Mouse (Mus musculus): ENCODE results near the gene Ak4. TPM values are rescaled to one million over a fixed set of nuclear protein-coding genes. Genes with fewer than 3 reads are reported as not detected.

Ak4 gene
- polyA plus RNA-seq, 1 experiment from 2014 or later: 10.1 TPM

GRCm38 (mm10) chr4:101426566-101426965, 7.5 kb downstream of the Ak4 start:
- ATAC-seq (ENCODE audit: insufficient number of reproducible peaks, insufficient read depth, low FRiP score, low read depth): no peak
- H3K27ac ChIP-seq (ENCODE audit: low read length): no peak overlapping the region
- no peaks in the 10 kb centered on the region for H3K4me1 ChIP-seq (ENCODE audit: control insufficient read depth, insufficient read depth, low read length)
- H3K4me3 ChIP-seq (ENCODE audit: low read depth, low read length): no peak overlapping the region
- no peak overlapping the region for H3K4me2 ChIP-seq (replicated peaks; ENCODE audit: low read depth, low read length)
- no peak overlapping the region for H3K9ac ChIP-seq (replicated peaks; ENCODE audit: low read depth, low read length)
- H3K27me3 ChIP-seq (ENCODE audit: control insufficient read depth, insufficient read depth, low read length): no peaks in the 10 kb centered on the region
- no peaks in the 10 kb centered on the region for H3K36me3 ChIP-seq (ENCODE audit: control insufficient read depth, insufficient read depth, low read length)
- 92% methylated on average over 6 of the region's 6 CpGs for WGBS
- H3K9me3 ChIP-seq (ENCODE audit: control insufficient read depth, low read depth, low read length): no peaks in the 10 kb centered on the region

- 83% methylated on average over 11 of the region's 11 CpGs for WGBS
- no peaks in the 10 kb centered on the region for H3K27me3 ChIP-seq (ENCODE audit: control insufficient read depth, insufficient read depth, low read length)
- no peak overlapping the region for H3K4me3 ChIP-seq (ENCODE audit: low read depth, low read length)
- no peak overlapping the region for H3K9ac ChIP-seq (replicated peaks; ENCODE audit: low read depth, low read length)
- no peaks in the 10 kb centered on the region for H3K9me3 ChIP-seq (ENCODE audit: control insufficient read depth, low read depth, low read length)
- no peak overlapping the region for H3K27ac ChIP-seq (ENCODE audit: low read length)
- ATAC-seq (ENCODE audit: insufficient number of reproducible peaks, insufficient read depth, low FRiP score, low read depth): no peak
- H3K4me1 ChIP-seq (ENCODE audit: control insufficient read depth, insufficient read depth, low read length): no peaks in the 10 kb centered on the region
- no peak overlapping the region for H3K4me2 ChIP-seq (replicated peaks; ENCODE audit: low read depth, low read length)
- no peaks in the 10 kb centered on the region for H3K36me3 ChIP-seq (ENCODE audit: control insufficient read depth, insufficient read depth, low read length)
Observed at GRCm38 (mm10) chr4:101427886-101428680, 9.0 kb downstream of the Ak4 start.

- no peak overlapping the region for H3K4me2 ChIP-seq (replicated peaks; ENCODE audit: low read depth, low read length)
- no peak for ATAC-seq (ENCODE audit: insufficient number of reproducible peaks, insufficient read depth, low FRiP score, low read depth)
- 66% methylated on average over 2 of the region's 2 CpGs for WGBS
Observed at GRCm38 (mm10) chr4:101429073-101429472, 10.0 kb downstream of the Ak4 start.

GRCm38 (mm10) chr4:101430000-101430399, 10.9 kb downstream of the Ak4 start:
- Histone ChIP-seq H3K4me2 (replicated peaks; ENCODE audit: low read depth, low read length) (no peak overlapping the region), H3K27ac (ENCODE audit: low read length) (no peak overlapping the region), H3K36me3 (ENCODE audit: control insufficient read depth, insufficient read depth, low read length) (no peaks in the 10 kb centered on the region), H3K4me1 (ENCODE audit: control insufficient read depth, insufficient read depth, low read length) (no peaks in the 10 kb centered on the region), H3K9me3 (ENCODE audit: control insufficient read depth, low read depth, low read length) (no peaks in the 10 kb centered on the region), H3K27me3 (ENCODE audit: control insufficient read depth, insufficient read depth, low read length) (no peaks in the 10 kb centered on the region), H3K4me3 (ENCODE audit: low read depth, low read length) (no peak overlapping the region), H3K9ac (replicated peaks; ENCODE audit: low read depth, low read length) (no peak overlapping the region)
- WGBS: 96% methylated on average over 6 of the region's 6 CpGs
- ATAC-seq (ENCODE audit: insufficient number of reproducible peaks, insufficient read depth, low FRiP score, low read depth): no peak

More at GRCm38 (mm10) chr4:101429073-101429472, 10.0 kb downstream of the Ak4 start:
- H3K4me3 ChIP-seq (ENCODE audit: low read depth, low read length): no peak overlapping the region
- H3K9me3 ChIP-seq (ENCODE audit: control insufficient read depth, low read depth, low read length): no peaks in the 10 kb centered on the region
- no peak overlapping the region for H3K27ac ChIP-seq (ENCODE audit: low read length)
- no peaks in the 10 kb centered on the region for H3K4me1 ChIP-seq (ENCODE audit: control insufficient read depth, insufficient read depth, low read length)
- H3K36me3 ChIP-seq (ENCODE audit: control insufficient read depth, insufficient read depth, low read length): no peaks in the 10 kb centered on the region
- no peaks in the 10 kb centered on the region for H3K27me3 ChIP-seq (ENCODE audit: control insufficient read depth, insufficient read depth, low read length)
- no peak overlapping the region for H3K9ac ChIP-seq (replicated peaks; ENCODE audit: low read depth, low read length)

GRCm38 (mm10) chr4:101436761-101437512, 17.9 kb downstream of the Ak4 start:
- Histone ChIP-seq H3K36me3 (ENCODE audit: control insufficient read depth, insufficient read depth, low read length) (no peaks in the 10 kb centered on the region), H3K4me2 (replicated peaks; ENCODE audit: low read depth, low read length) (no peak overlapping the region), H3K4me1 (ENCODE audit: control insufficient read depth, insufficient read depth, low read length) (peaks cover 14% of the 10 kb centered on the region; the same call in 1 of the 2 replicates), H3K27ac (ENCODE audit: low read length) (no peak overlapping the region), H3K9ac (replicated peaks; ENCODE audit: low read depth, low read length) (no peak overlapping the region), H3K4me3 (ENCODE audit: low read depth, low read length) (no peak overlapping the region), H3K9me3 (ENCODE audit: control insufficient read depth, low read depth, low read length) (no peaks in the 10 kb centered on the region), H3K27me3 (ENCODE audit: control insufficient read depth, insufficient read depth, low read length) (no peaks in the 10 kb centered on the region)
- ATAC-seq (ENCODE audit: insufficient number of reproducible peaks, insufficient read depth, low FRiP score, low read depth): 0 out of 2 replicates have a peak, but pooled peaks have one; percentile 4
- WGBS: 83% methylated on average over 8 of the region's 8 CpGs

GRCm38 (mm10) chr4:101438271-101438670, 19.2 kb downstream of the Ak4 start:
- WGBS: 34% methylated on average over 8 of the region's 8 CpGs
- no peak overlapping the region for H3K4me2 ChIP-seq (replicated peaks; ENCODE audit: low read depth, low read length)
- no peaks in the 10 kb centered on the region for H3K9me3 ChIP-seq (ENCODE audit: control insufficient read depth, low read depth, low read length)
- H3K36me3 ChIP-seq (ENCODE audit: control insufficient read depth, insufficient read depth, low read length): no peaks in the 10 kb centered on the region
- no peak overlapping the region for H3K9ac ChIP-seq (replicated peaks; ENCODE audit: low read depth, low read length)
- H3K4me1 ChIP-seq (ENCODE audit: control insufficient read depth, insufficient read depth, low read length): peaks cover 14% of the 10 kb centered on the region; the same call in 1 of the 2 replicates
- no peaks in the 10 kb centered on the region for H3K27me3 ChIP-seq (ENCODE audit: control insufficient read depth, insufficient read depth, low read length)
- ATAC-seq (ENCODE audit: insufficient number of reproducible peaks, insufficient read depth, low FRiP score, low read depth): no peak
- H3K27ac ChIP-seq (ENCODE audit: low read length): no peak overlapping the region
- H3K4me3 ChIP-seq (ENCODE audit: low read depth, low read length): no peak overlapping the region

- Histone ChIP-seq H3K27ac (ENCODE audit: low read length) (no peak overlapping the region), H3K9me3 (ENCODE audit: control insufficient read depth, low read depth, low read length) (no peaks in the 10 kb centered on the region), H3K36me3 (ENCODE audit: control insufficient read depth, insufficient read depth, low read length) (no peaks in the 10 kb centered on the region), H3K4me2 (replicated peaks; ENCODE audit: low read depth, low read length) (no peak overlapping the region), H3K9ac (replicated peaks; ENCODE audit: low read depth, low read length) (no peak overlapping the region), H3K4me1 (ENCODE audit: control insufficient read depth, insufficient read depth, low read length) (peaks cover 14% of the 10 kb centered on the region; the same call in 1 of the 2 replicates), H3K27me3 (ENCODE audit: control insufficient read depth, insufficient read depth, low read length) (no peaks in the 10 kb centered on the region), H3K4me3 (ENCODE audit: low read depth, low read length) (no peak overlapping the region)
- peak; percentile 66 for ATAC-seq (ENCODE audit: insufficient number of reproducible peaks, insufficient read depth, low FRiP score, low read depth)
- 14% methylated on average over 13 of the region's 13 CpGs for WGBS
Observed at GRCm38 (mm10) chr4:101439738-101440389, 20.8 kb downstream of the Ak4 start.

- WGBS: 61% methylated on average over 2 of the region's 2 CpGs
- H3K9ac ChIP-seq (replicated peaks; ENCODE audit: low read depth, low read length): no peak overlapping the region
- H3K36me3 ChIP-seq (ENCODE audit: control insufficient read depth, insufficient read depth, low read length): no peaks in the 10 kb centered on the region
- H3K4me1 ChIP-seq (ENCODE audit: control insufficient read depth, insufficient read depth, low read length): peaks cover 14% of the 10 kb centered on the region; the same call in 1 of the 2 replicates
- H3K4me3 ChIP-seq (ENCODE audit: low read depth, low read length): no peak overlapping the region
- no peaks in the 10 kb centered on the region for H3K9me3 ChIP-seq (ENCODE audit: control insufficient read depth, low read depth, low read length)
- ATAC-seq (ENCODE audit: insufficient number of reproducible peaks, insufficient read depth, low FRiP score, low read depth): no peak
- H3K27me3 ChIP-seq (ENCODE audit: control insufficient read depth, insufficient read depth, low read length): no peaks in the 10 kb centered on the region
- no peak overlapping the region for H3K27ac ChIP-seq (ENCODE audit: low read length)
- no peak overlapping the region for H3K4me2 ChIP-seq (replicated peaks; ENCODE audit: low read depth, low read length)
Observed at GRCm38 (mm10) chr4:101442791-101443190, 23.7 kb downstream of the Ak4 start.

Data from stomach, embryonic 14.5 days (tissue).